Mouse (Mus musculus) liver, postnatal 0 days (tissue): ENCODE results near the gene Pprc1. TPM values are rescaled to one million over a fixed set of nuclear protein-coding genes. Genes with fewer than 3 reads are reported as not detected.

Source experiments
- ATAC-seq: fragments of 200-750 bp; cut with Nextera tagmentation; 2 replicates; pipeline ENCODE4 v1.8.0; 2017; ENCODE audit warnings: mild to moderate bottlenecking, moderate library complexity
- DNase-seq: peaks from one replicate; pipeline ENCODE4 v3.0.0-alpha.2; 2016
- H3K27ac ChIP-seq: fragments of 300-500 bp; sonication (generic); 2 replicates; pipeline ENCODE4 v1.5.1; 2014; ENCODE audit warnings: antibody characterized with exemption, moderate library complexity, mild to moderate bottlenecking, low read depth
- H3K27me3 ChIP-seq: fragments of 300-500 bp; sonication (generic); 2 replicates; pipeline ENCODE4 v1.6.1; 2014; ENCODE audit warnings: low read length, control low read depth, mixed read lengths; ENCODE audit not compliant: insufficient read depth
- H3K36me3 ChIP-seq: fragments of 300-500 bp; sonication (generic); replicated peaks from 2 replicates; pipeline ENCODE4 v1.6.1; 2014; ENCODE audit warnings: mild to moderate bottlenecking, control low read depth, low read length, moderate library complexity, mixed read lengths; ENCODE audit not compliant: insufficient read depth
- H3K4me1 ChIP-seq: fragments of 300-500 bp; sonication (generic); 2 replicates; pipeline ENCODE4 v1.6.1; 2014; ENCODE audit warnings: antibody characterized with exemption, mild to moderate bottlenecking, control low read depth; ENCODE audit not compliant: insufficient read depth
- H3K4me2 ChIP-seq: fragments of 300-500 bp; sonication (generic); 2 replicates; pipeline ENCODE4 v1.6.1; 2014; ENCODE audit warnings: low read depth, mild to moderate bottlenecking, low read length, moderate library complexity, mixed read lengths
- H3K4me3 ChIP-seq: fragments of 300-500 bp; sonication (generic); 2 replicates; pipeline ENCODE4 v1.5.1; 2014; ENCODE audit warnings: low read depth, low read length
- H3K9ac ChIP-seq: fragments of 300-500 bp; sonication (generic); replicated peaks from 2 replicates; pipeline ENCODE4 v1.6.1; 2014; ENCODE audit warnings: mild to moderate bottlenecking, moderate library complexity
- H3K9me3 ChIP-seq: fragments of 300-500 bp; sonication (generic); 2 replicates; pipeline ENCODE4 v1.6.1; 2016; ENCODE audit warnings: mild to moderate bottlenecking, control low read depth, low read length, mixed read lengths
- CTCF ChIP-seq: sonication (generic); IDR thresholded peaks from 2 replicates; pipeline ENCODE4 v1.5.1; 2016; ENCODE audit warnings: antibody characterized with exemption, low read depth
- EP300 ChIP-seq: IDR thresholded peaks from 2 replicates; pipeline ENCODE4 v1.6.1; 2016; ENCODE audit warnings: antibody characterized with exemption, low read depth, mild to moderate bottlenecking
- WGBS: fragments of 180-500 bp; shearing (Covaris S2); extraction: QIAGEN DNeasy Blood & Tissue Kit; methylation state at CpG from one replicate; pipeline ENCODE4 v1.1.7; 2014; ENCODE audit not compliant: insufficient replicate concordance; 5-methylcytosine and 5-hydroxymethylcytosine counted together
- polyA plus RNA-seq: library from polyadenylated mRNA; unstranded; fragments of >200 nt; fragmentation: Nextera tagmentation; extraction: Ambion mirVana; gene quantifications from 2 replicates; pipeline ENCODE4 v1.2.1, GENCODE M21; 2015

Gene Pprc1
- 7.7 and 8.1 TPM in 2 replicates for polyA plus RNA-seq

DNA sequence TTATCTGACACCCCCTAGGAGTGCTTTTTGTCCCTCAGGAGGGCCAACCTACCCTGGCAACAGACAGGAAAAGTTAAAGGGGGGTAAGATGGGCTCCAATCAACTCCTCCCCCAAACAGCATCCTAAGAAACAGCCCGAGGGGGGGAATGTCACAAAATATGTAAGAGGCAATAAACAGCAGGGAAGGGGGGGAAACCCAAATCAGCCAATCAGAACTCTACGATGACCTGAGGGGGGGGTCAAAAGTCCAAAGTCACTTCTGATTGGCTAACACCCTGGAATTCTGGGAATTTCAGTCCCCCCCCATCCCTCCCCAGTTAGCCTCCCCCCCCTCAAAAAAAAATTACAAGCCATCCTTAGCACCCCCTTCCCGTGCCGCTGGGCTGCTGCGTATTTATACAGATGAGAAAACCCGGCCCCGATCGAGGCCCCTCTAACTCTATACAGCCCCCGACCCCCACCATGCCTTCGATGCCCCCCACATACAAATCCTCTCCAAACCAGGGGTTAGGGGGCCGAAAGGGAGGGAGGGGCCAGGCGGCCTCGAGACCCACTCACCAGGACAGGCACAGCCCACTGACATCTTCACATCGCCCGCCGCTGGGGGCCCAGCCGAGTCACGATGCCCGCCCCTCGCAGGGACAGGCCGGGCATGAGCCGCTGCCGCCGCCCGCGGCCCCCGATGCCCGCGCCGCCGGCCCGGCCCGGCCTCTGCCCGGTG lies at the start of gene Pprc1:
Gene Pprc1, plus strand, starts transcription at position 616 of the 722 bp plus-strand sequence.
- Histone ChIP-seq H3K4me1 (peaks cover 57% of the 10 kb centered on the region), H3K27me3 (no peaks in the 10 kb centered on the region), H3K27ac (peak within 1 kb of the TSS; percentile 95), H3K9ac (peak within 1 kb of the TSS; percentile 92), H3K9me3 (no peaks in the 10 kb centered on the region), H3K36me3 (no peaks in the 10 kb centered on the region), H3K4me3 (peak within 1 kb of the TSS; percentile 81), H3K4me2 (peak within 1 kb of the TSS; percentile 95)
- TF ChIP-seq CTCF: no peak
- no peak for TF ChIP-seq EP300
- DNase-seq: peak; percentile 52
- ATAC-seq: no peak
- WGBS: 2% methylated on average over 15 of the region's 34 CpGs

- 44% methylated on average over 5 of the region's 5 CpGs for WGBS
- Histone ChIP-seq H3K27ac (peak overlapping the region; percentile 90), H3K4me2 (peak overlapping the region; percentile 85), H3K9me3 (no peaks in the 10 kb centered on the region), H3K9ac (peak overlapping the region; percentile 75), H3K36me3 (no peaks in the 10 kb centered on the region), H3K4me1 (peaks cover 6% of the 10 kb centered on the region), H3K27me3 (no peaks in the 10 kb centered on the region), H3K4me3 (peak overlapping the region; percentile 62)
- DNase-seq (no peak), ATAC-seq (no peak)
- TF ChIP-seq EP300 (no peak), CTCF (no peak)
Observed at GRCm38 (mm10) chr19:45997365-45997764, 47.3 kb upstream of the Pprc1 start.

DNA sequence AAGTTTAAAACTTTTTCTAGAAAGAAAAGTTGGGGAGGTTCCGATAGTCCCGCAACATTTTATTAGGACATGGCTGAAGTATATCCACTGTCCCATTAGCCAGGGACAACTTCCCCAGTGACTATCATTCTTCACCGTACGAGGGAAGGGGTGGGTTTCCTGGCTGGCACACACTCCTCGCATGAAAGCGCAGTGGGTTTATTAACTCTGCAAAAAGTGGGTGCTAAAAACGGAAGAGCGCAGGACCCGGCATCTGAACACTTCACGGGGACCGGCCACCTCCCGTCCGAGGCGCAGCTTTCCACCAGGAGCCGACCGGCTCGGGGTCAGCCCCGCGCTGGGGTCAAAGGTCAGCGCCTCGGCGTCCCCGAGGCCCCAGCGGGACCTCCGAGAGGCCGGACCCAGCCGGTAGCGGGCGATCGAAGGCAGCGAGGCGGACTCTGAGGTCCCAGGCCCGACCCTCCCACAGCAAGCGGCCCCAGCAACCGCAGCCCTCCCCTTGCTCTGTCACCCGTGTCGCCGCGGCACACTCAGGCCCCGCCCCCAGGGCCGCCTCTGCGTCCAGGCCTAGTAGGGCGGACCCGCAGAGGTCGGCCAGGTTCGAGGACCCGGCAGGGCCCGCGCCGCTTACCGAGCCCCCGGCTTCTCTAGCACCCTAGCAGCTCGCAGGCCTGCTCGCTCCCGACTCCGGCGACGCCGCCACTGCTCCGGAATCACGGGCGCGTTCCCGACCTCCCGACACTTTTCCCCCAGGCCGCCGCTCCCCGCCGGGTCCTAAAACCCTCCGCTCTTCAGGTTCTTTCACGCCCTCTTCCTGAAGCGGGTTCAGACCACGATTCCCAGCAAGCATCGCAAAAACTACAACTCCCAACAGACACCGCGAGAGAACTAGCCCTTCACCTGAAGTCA lies 46.6 kb upstream of the Pprc1 start, which contains the start of gene Armh3:
Gene Armh3, minus strand, starts transcription at position 704 of the 909 bp plus-strand sequence.
- Histone ChIP-seq H3K9ac (peak within 1 kb of the TSS; percentile 75), H3K4me3 (peak within 1 kb of the TSS; percentile 62), H3K27me3 (no peaks in the 10 kb centered on the region), H3K4me2 (peak within 1 kb of the TSS; percentile 85), H3K9me3 (no peaks in the 10 kb centered on the region), H3K4me1 (peaks cover 6% of the 10 kb centered on the region), H3K27ac (peak within 1 kb of the TSS; percentile 90), H3K36me3 (no peaks in the 10 kb centered on the region)
- no peak; the same call in 1 of the 2 replicates for TF ChIP-seq EP300
- TF ChIP-seq CTCF: peak; percentile 14; the same call in 1 of the 2 replicates
- ATAC-seq (peak; percentile 97), DNase-seq (peak; percentile 93)
- 1% methylated on average over 75 of the region's 76 CpGs for WGBS

GRCm38 (mm10) chr19:45998694-45999217 lies 45.9 kb upstream of the Pprc1 start:
- 9% methylated on average over 8 of the region's 8 CpGs for WGBS
- peaks cover 9% of the 10 kb centered on the region for H3K4me1 ChIP-seq
- no peak for ATAC-seq
- no peaks in the 10 kb centered on the region for H3K36me3 ChIP-seq
- no peak overlapping the region; the same call in 1 of the 2 replicates for H3K27ac ChIP-seq
- H3K9ac ChIP-seq: peak overlapping the region; percentile 75
- H3K4me2 ChIP-seq: peak overlapping the region; percentile 85
- peak overlapping the region; percentile 62 for H3K4me3 ChIP-seq
- no peaks in the 10 kb centered on the region for H3K9me3 ChIP-seq
- no peaks in the 10 kb centered on the region for H3K27me3 ChIP-seq
- DNase-seq: no peak
- TF ChIP-seq EP300: no peak
- TF ChIP-seq CTCF: no peak

DNA sequence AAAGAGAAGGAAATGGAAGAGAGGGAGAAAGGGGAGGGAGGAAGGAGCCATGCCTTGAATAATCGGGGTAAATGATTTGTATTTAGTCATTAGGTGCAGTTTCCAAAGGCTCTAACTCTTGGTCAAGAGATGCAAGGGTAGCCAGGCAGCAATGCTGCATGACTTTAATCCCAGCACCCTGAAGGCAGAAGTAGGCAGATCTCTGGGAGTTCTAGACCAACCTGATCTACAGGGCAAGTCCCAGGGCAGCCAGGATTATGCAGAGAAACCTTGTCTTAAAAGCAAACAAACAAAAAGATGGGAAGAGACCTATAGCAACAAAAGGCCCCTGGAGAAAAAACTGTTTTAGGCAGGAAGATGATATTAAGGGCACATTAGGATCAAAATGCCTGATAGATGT lies 45.3 kb upstream of the Pprc1 start:
- DNase-seq: no peak
- TF ChIP-seq CTCF (no peak), EP300 (no peak)
- Histone ChIP-seq H3K9me3 (no peaks in the 10 kb centered on the region), H3K4me2 (no peak overlapping the region), H3K36me3 (no peaks in the 10 kb centered on the region), H3K27ac (no peak overlapping the region), H3K4me3 (no peak overlapping the region), H3K9ac (no peak overlapping the region), H3K4me1 (peaks cover 15% of the 10 kb centered on the region), H3K27me3 (no peaks in the 10 kb centered on the region)
- ATAC-seq: no peak
- WGBS: 58% methylated on average over 1 of the region's 1 CpGs

GRCm38 (mm10) chr19:46002279-46002678 lies 42.4 kb upstream of the Pprc1 start:
- Histone ChIP-seq H3K4me1 (peaks cover 21% of the 10 kb centered on the region), H3K4me3 (no peak overlapping the region), H3K4me2 (no peak overlapping the region), H3K27ac (no peak overlapping the region), H3K36me3 (0 out of 2 replicates have a peak, but pooled peaks cover 5% of the 10 kb centered on the region), H3K9ac (no peak overlapping the region), H3K9me3 (no peaks in the 10 kb centered on the region), H3K27me3 (no peaks in the 10 kb centered on the region)
- ATAC-seq (no peak), DNase-seq (no peak)
- 61% methylated on average over 9 of the region's 9 CpGs for WGBS
- no peak for TF ChIP-seq CTCF
- TF ChIP-seq EP300: no peak
